Mouse (Mus musculus): ENCODE data around the gene Ddx19a.
"Not testable (repeated sequence)": the region's sequence is repeated elsewhere in the genome, so short reads cannot be mapped to it uniquely, and the experiment has no call there.

Gene Ddx19a

GRCm38 (mm10) chr8:110969910-110970770 lies 27.5 kb downstream of the Ddx19a start:
- DNase-seq (ENCODE audit: low spot score) = no peak

DNA sequence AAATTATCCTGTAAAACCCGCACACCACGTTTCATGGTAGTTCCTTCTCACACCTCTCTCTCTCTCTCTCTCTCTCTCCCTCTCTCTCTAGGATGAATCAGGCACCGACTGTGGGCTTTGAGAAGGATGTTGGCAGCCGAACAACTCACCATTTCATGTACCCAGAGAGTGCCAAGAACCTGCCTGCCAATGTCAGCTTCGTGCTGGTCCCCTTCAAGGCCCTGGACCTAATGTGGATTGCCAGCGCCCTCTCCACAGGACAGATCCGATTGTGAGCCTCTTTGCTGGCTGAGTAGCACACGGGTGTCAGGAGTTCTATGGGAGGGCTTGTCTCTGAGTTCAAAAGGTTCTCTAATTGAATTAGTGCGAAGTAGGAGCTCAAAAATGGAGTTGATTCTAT lies 30.3 kb downstream of the Ddx19a start:
- DNase-seq (ENCODE audit: low spot score) = no peak

DNA sequence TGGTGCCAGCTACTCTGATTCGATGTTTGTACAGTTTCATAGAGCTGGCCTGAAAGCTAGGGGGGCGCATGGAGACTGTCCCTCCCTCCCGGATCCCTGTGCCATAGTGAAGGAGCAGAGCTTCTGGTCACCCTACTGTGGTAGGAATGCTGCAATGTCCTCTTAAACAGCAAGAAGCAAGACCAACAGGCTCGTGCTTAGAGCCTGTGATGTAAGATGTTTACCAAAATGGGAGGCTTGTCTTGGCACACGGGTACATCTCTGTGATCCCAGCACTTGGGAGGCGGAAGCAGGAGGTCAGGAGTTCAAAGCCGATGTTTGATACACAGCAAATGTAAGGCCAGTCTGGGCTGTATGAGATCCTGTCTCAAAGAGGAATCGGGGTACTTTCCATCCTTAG lies 31.0 kb downstream of the Ddx19a start:
- DNase-seq (ENCODE audit: low spot score) = peak; percentile 58

GRCm38 (mm10) chr8:110965594-110965993 lies 32.0 kb downstream of the Ddx19a start:
- peak; percentile 93 for DNase-seq (ENCODE audit: low spot score)

- no peak for DNase-seq (ENCODE audit: low spot score)
Measured at GRCm38 (mm10) chr8:110964666-110965065, 32.9 kb downstream of the Ddx19a start.

DNA sequence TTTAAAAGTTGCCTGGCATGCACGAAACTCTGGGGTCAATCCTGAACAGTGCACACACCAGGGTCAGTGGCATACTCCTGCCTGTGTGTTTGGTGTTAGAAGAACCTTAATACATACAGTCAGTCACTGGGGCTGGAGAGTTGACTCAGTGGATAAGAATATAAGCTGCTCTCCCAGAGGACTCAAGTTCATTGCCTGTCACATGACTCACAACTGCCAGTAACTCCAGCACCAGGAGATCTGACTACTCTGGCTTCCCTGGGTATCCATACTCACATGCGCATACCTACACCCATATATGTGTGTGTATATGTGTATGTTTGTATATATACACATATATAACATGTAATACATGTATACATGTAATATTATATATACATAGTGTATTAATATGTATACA lies 34.5 kb downstream of the Ddx19a start:
- DNase-seq (ENCODE audit: low spot score) = no peak

- DNase-seq (ENCODE audit: low spot score) = no peak
Measured at GRCm38 (mm10) chr8:110959906-110960305, 37.7 kb downstream of the Ddx19a start.

DNA sequence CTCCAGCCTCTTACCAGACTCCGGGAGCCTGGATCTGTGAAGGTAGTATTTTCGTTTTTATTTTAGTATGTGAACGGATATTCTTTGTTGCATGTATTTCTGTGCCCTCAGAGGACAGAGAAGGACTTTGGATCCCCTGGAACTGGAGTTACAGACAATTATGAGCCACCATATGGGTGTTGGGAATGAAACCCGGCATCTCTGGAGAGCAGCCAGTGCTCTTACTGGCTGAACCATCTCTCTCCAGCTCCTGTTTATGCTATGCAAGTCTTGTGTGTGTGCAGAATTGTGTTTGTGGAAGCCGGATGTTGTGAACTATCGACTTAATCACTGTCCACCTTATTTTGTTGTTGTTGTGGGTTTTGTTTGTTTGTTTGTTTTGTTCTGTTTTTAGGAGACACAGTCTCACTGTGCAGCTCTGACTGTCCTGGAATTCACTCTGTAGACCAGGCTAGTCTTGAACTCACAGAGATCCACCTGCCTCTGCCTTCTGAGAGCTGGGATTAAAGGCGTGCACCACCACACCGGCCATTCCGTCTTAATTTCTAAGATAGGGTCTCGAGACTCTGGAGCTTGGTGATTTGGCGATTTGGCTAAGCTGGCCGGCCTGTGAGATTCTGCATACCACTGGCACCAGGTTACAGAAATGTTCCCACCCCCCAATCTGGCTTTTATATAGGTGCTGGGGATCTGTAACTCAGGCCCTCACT lies 38.4 kb downstream of the Ddx19a start:
- DNase-seq (ENCODE audit: low spot score) = no peak

GRCm38 (mm10) chr8:110958553-110958952 lies 39.0 kb downstream of the Ddx19a start:
- DNase-seq (ENCODE audit: low spot score) = not testable (repeated sequence)

- no peak for DNase-seq (ENCODE audit: low spot score)
Measured at GRCm38 (mm10) chr8:110958135-110958534, 39.5 kb downstream of the Ddx19a start.

DNA sequence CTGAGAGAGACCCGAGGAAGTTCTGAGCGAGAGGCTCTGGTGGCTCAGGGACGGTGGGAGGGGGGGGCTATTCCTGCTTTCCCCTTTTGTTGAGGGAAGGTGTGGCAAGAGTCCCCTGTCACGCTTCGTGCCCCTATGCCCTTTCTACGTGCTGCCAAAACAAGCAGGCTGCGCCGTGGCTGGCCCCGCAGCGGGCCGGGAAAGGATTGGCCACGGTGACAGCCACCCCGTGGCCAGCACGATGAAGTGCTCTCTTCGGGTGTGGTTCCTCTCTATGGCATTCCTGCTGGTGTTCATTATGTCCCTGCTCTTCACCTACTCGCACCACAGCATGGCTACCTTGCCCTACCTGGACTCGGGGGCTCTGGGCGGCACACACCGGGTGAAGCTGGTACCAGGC lies 40.1 kb downstream of the Ddx19a start:
- DNase-seq (ENCODE audit: low spot score) = no peak

GRCm38 (mm10) chr8:110956619-110957450 lies 40.8 kb downstream of the Ddx19a start:
- DNase-seq (ENCODE audit: low spot score) = no peak

GRCm38 (mm10) chr8:110954776-110955175 lies 42.8 kb downstream of the Ddx19a start:
- no peak for DNase-seq (ENCODE audit: low spot score)

- DNase-seq (ENCODE audit: low spot score) = no peak
Measured at GRCm38 (mm10) chr8:110950065-110950484, 47.5 kb downstream of the Ddx19a start.

GRCm38 (mm10) chr8:110945716-110946115 lies 51.9 kb downstream of the Ddx19a start:
- peak; percentile 56 for DNase-seq (ENCODE audit: low spot score)

- peak; percentile 42 for DNase-seq (ENCODE audit: low spot score)
Measured at GRCm38 (mm10) chr8:110944276-110944876, 53.2 kb downstream of the Ddx19a start.

DNA sequence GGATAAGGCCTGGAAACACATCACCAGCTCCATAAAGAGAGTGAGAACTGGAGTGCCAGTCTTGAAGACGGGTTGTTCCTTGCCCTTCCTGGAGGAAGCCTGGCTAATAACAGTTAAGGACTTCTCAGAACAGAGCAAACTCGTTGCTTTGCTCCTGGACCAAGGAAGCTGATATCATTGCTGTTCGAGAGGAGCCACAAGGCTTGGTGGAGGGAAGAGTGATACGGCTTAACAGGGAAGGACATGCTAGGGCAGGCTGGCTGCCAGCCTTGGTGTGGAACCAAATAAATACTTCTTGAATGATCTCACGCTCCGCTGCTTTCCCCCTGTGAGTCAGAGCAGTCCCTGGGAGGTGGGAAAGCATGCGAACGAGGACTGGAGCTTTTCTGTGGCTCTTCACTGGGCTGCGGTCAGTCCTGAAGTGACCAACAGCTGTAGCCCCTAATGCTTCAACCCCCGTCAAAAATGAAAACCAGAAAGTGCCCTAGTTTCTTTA lies 56.1 kb downstream of the Ddx19a start:
- DNase-seq (ENCODE audit: low spot score) = peak; percentile 85

DNA sequence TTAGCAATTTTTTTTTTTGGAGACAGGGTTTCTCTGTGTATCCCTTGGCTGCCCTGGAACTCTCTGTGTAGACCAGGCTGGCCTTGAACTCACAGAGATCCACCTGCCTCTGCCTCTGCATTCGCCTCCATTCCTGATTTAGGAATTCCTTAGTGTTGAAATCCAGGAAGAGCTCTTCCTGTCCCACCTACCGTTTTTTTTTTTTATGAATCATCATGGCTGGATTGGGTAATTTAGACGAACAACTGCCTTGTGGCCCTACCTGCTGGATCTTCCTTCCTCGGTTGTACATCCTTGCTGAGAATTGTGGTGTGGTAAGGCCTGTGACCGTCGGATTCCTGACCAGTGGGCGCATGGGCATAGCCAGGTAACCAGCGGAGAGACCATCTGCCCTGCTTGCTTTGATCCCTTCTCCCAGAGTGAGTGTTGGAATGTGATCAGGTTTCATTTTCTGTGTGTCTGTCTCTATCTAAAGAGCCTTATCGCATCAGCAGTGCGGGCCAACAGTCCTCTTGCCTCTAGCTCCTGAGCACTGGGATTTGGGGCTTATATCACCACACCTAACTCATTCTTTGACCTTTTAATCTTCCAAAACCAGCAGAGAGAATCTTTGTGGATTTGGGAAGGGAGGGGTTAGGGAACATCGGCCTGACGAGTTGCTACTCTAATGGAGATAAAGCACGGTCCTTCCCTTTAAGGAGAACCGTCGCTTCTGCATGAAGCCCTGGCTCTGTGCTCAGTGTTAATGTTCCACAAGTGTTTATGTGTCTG lies 56.7 kb downstream of the Ddx19a start:
- DNase-seq (ENCODE audit: low spot score) = no peak

- DNase-seq (ENCODE audit: low spot score) = peak; percentile 80
Measured at GRCm38 (mm10) chr8:110938882-110939589, 58.6 kb downstream of the Ddx19a start.

GRCm38 (mm10) chr8:110936217-110936616 lies 61.4 kb downstream of the Ddx19a start:
- DNase-seq (ENCODE audit: low spot score) = no peak
